Mouse (Mus musculus) liver, embryonic 14.5 days (tissue): ENCODE measurements around the gene Nebl. TPM values are rescaled to one million over a fixed set of nuclear protein-coding genes. Genes with fewer than 3 reads are reported as not detected.

Experiments used
- ATAC-seq: fragments of 200-750 bp; cut with Nextera tagmentation; 2 replicates; pipeline ENCODE4 v1.8.0; 2017; ENCODE audit warnings: moderate number of reproducible peaks, mild to moderate bottlenecking, moderate library complexity; ENCODE audit not compliant: insufficient read depth
- DNase-seq, 3 experiments: peaks; one replicate each; pipeline ENCODE4 v3.0.0-alpha.2; 2012 to 2013; ENCODE audit warnings: low read depth in 3 of 3, low spot score in 3 of 3
- H3K27ac ChIP-seq: fragments of 300-500 bp; sonication (generic); 2 replicates; pipeline ENCODE4 v1.5.1; 2014; ENCODE audit warnings: moderate library complexity, mild to moderate bottlenecking, control low read depth, inconsistent platforms
- H3K27me3 ChIP-seq: fragments of 300-500 bp; sonication (generic); 2 replicates; pipeline ENCODE4 v1.6.1; 2014; ENCODE audit warnings: mild to moderate bottlenecking, low read length, moderate library complexity; ENCODE audit not compliant: control insufficient read depth, insufficient read depth
- H3K36me3 ChIP-seq: fragments of 300-500 bp; sonication (generic); replicated peaks from 2 replicates; pipeline ENCODE4 v1.6.1; 2014; ENCODE audit warnings: low read depth; ENCODE audit not compliant: control insufficient read depth, insufficient read depth
- H3K4me1 ChIP-seq, 2 experiments: fragments of 200-500 bp in 1 of 2; fragments of 300-500 bp in 1 of 2; sonication (generic) in 1 of 2; replicated peaks; 2 replicates each; pipeline ENCODE4 v1.6.1; 2012 to 2014; ENCODE audit warnings: antibody characterized with exemption in 1 of 2, inconsistent platforms in 1 of 2, low read length in 1 of 2; ENCODE audit not compliant: control insufficient read depth in 2 of 2, insufficient read depth in 2 of 2
- H3K4me2 ChIP-seq: fragments of 300-500 bp; sonication (generic); 2 replicates; pipeline ENCODE4 v1.6.1; 2014; ENCODE audit warnings: low read depth, mild to moderate bottlenecking, control low read depth, moderate library complexity
- H3K4me3 ChIP-seq, 2 experiments: fragments of 200-500 bp in 1 of 2; fragments of 300-500 bp in 1 of 2; sonication (generic) in 1 of 2; 2 replicates each; pipeline ENCODE4 v1.5.1; 2012 to 2014; ENCODE audit warnings: low read depth in 2 of 2, low read length in 2 of 2, mild to moderate bottlenecking in 2 of 2, control low read depth in 1 of 2, inconsistent platforms in 1 of 2, moderate library complexity in 1 of 2; ENCODE audit not compliant: insufficient read depth in 1 of 2
- H3K9ac ChIP-seq: fragments of 300-500 bp; sonication (generic); replicated peaks from 2 replicates; pipeline ENCODE4 v1.6.1; 2014; ENCODE audit warnings: mild to moderate bottlenecking, control low read depth, moderate library complexity
- H3K9me3 ChIP-seq: fragments of 300-500 bp; sonication (generic); 2 replicates; pipeline ENCODE4 v1.6.1; 2016; ENCODE audit warnings: low read length, mixed read lengths; ENCODE audit not compliant: control insufficient read depth
- CTCF ChIP-seq: IDR thresholded peaks from 2 replicates; pipeline ENCODE4 v1.5.1; 2016; ENCODE audit warnings: antibody characterized with exemption, low read depth, control low read depth
- EP300 ChIP-seq: IDR thresholded peaks from 2 replicates; pipeline ENCODE4 v1.6.1; 2016; ENCODE audit warnings: antibody characterized with exemption, low read depth
- WGBS: fragments of 180-500 bp; shearing (Covaris S2); extraction: QIAGEN DNeasy Blood & Tissue Kit; methylation state at CpG from one replicate; pipeline ENCODE4 v1.1.7; 2014; ENCODE audit not compliant: insufficient replicate concordance; 5-methylcytosine and 5-hydroxymethylcytosine counted together
- polyA plus RNA-seq, 2 experiments: library from polyadenylated mRNA; depleted of rRNA in 1 of 2; stranded (reverse) in 1 of 2; unstranded in 1 of 2; fragments of >200 nt; fragmentation: Nextera tagmentation in 1 of 2; extraction: Ambion mirVana in 1 of 2; gene quantifications; 2 replicates each; pipeline versions ENCODE4 v1.2.1 to v1.2.3; 2012 to 2014

Nebl gene
- polyA plus RNA-seq, 2 experiments, result 0.21 to 0.22 TPM

DNA sequence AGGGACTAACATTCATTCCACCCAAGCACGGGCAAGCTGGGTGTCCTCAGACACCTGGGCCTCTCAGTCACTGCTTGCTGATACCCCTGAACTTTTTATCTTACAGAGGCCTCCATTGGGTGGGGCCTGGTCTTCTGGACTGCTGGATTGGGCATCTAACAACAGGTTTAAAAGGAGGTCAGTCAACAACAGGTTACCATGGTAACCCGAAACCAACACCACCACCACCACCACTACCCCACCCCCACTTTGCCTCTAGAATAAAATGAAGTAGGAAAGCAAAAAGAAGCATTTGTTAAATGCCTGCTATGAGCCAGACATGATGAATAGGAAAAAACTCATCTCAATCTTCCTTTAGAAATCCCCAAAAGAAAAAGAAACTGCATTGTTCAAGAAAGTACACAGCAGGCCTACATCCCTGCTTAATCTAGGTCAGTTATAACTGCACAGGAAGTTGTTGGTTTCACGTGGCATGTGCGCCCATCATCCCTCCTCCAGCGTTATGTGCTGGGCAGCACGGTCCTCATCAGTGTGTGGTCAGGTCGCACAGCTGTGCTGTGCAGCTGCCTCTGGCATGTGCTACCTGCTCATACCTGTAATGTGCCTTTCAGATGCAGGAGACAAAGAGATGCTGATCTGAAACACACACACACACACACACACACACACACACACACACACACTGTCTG, 28.6 kb downstream of the Nebl start:
- Histone ChIP-seq H3K4me3 (no peak overlapping the region), H3K36me3 (no peaks in the 10 kb centered on the region), H3K4me2 (no peak overlapping the region), H3K9me3 (no peaks in the 10 kb centered on the region), H3K27ac (no peak overlapping the region), H3K4me1 (no peaks in the 10 kb centered on the region), H3K9ac (no peak overlapping the region), H3K27me3 (no peaks in the 10 kb centered on the region)
- no peak for ATAC-seq
- no peak for DNase-seq
- WGBS, result 40% methylated on average over 7 of the region's 7 CpGs
- TF ChIP-seq EP300 (no peak), CTCF (no peak)

DNA sequence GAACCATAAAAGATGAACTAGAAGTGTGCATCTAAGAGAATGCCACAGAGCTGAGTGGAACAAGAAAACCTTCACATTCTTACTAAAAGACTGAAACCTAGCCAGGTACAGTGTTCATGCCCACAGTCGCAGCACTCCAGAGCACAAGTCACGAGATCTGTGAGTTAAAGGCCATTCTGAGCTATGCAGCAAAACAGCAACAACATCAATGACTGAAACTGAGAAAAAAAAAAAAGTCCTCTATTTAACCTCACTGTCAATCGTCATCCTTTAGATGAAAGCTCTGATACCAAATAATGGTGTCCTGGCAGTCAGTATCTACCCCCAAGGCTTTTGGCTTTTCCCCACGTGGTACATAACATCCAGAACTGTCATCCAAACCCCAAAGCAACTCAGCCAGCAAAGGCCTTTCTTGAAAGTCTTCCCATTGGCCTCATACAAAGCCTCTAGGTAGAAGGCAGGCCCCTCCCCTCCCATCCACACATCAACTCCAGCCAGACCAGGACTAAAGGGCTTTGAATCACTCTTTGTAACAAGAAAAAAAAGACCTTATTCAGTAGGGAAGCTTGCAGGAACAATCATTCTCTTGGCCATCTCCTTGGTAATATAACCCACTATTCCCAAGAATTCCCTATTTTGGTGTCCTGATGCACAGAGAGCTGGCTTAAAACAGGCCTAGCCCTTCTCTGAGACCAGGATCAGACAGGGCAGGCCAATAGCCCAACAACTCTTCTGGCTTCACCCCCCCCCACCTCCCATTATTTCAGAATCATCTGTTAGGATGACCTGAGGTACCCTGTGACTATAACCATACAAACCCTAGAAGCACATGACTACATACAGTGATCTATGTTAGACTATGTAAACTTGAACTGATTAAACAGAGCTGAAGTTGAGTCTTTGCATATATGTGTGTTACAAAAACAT, 32.8 kb downstream of the Nebl start:
- no peak for ATAC-seq

DNA sequence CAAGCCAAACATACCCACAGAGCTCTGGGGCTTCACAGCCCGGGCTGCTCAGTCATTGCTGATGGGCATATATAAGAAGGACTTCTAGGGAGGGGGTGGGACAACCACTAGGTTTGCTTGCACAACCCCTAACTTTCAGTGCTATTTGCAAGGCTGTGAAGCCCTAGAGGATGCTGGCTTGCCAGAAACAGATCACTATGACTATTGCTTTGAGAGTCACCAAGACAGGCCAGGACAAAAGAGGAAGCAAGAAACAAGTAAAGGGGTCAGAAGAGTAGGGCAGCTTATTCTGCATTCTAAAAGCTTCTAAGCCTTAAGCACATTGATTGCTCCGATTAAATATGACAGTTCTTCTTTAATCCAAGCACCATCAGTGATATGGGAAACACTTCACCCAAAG, 38.3 kb downstream of the Nebl start:
- no peaks in the 10 kb centered on the region for H3K9me3 ChIP-seq
- ATAC-seq (no peak), DNase-seq (no peak)
- no peak overlapping the region for H3K27ac ChIP-seq
- H3K4me1 ChIP-seq, result no peaks in the 10 kb centered on the region
- TF ChIP-seq EP300 (no peak), CTCF (no peak)
- no peaks in the 10 kb centered on the region for H3K36me3 ChIP-seq
- no peak overlapping the region for H3K9ac ChIP-seq
- H3K4me2 ChIP-seq, result no peak overlapping the region
- WGBS, result 51% methylated on average over 2 of the region's 2 CpGs
- H3K4me3 ChIP-seq, result no peak overlapping the region
- no peaks in the 10 kb centered on the region for H3K27me3 ChIP-seq

More for the DNA sequence above, 32.8 kb downstream of the Nebl start:
- no peak for DNase-seq
- Histone ChIP-seq H3K27me3 (no peaks in the 10 kb centered on the region), H3K4me3 (no peak overlapping the region), H3K9ac (no peak overlapping the region), H3K4me2 (no peak overlapping the region), H3K4me1 (no peaks in the 10 kb centered on the region), H3K9me3 (no peaks in the 10 kb centered on the region), H3K27ac (no peak overlapping the region), H3K36me3 (no peaks in the 10 kb centered on the region)
- no peak for TF ChIP-seq EP300
- TF ChIP-seq CTCF, result no peak
- 44% methylated on average over 4 of the region's 4 CpGs for WGBS

DNA sequence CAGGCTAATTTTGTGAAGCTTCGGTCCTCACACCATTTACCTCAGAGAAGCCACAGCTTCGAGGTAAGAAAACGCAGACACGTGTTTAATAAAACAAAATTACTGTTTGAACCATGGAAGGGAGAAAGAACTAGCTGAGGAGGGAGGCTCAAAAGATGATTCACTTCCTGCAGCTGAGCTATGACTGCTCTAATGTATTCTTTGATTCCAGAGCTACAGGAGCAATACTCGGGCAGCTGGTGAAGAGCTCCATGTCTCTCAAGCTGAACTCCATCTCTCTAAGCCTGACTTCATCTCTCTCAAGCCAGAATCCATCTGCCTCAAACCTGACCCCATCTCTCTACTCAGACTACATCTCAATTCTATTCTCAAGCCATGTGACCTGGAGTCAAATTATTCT, 41.0 kb downstream of the Nebl start:
- no peak overlapping the region for H3K9ac ChIP-seq
- H3K4me3 ChIP-seq, result no peak overlapping the region
- no peaks in the 10 kb centered on the region for H3K27me3 ChIP-seq
- WGBS, result 61% methylated on average over 5 of the region's 5 CpGs
- no peak overlapping the region for H3K27ac ChIP-seq
- ATAC-seq, result no peak
- H3K4me1 ChIP-seq, result no peaks in the 10 kb centered on the region
- no peaks in the 10 kb centered on the region for H3K36me3 ChIP-seq
- TF ChIP-seq CTCF, result no peak
- TF ChIP-seq EP300, result no peak
- no peak overlapping the region for H3K4me2 ChIP-seq
- no peaks in the 10 kb centered on the region for H3K9me3 ChIP-seq
- no peak for DNase-seq

DNA sequence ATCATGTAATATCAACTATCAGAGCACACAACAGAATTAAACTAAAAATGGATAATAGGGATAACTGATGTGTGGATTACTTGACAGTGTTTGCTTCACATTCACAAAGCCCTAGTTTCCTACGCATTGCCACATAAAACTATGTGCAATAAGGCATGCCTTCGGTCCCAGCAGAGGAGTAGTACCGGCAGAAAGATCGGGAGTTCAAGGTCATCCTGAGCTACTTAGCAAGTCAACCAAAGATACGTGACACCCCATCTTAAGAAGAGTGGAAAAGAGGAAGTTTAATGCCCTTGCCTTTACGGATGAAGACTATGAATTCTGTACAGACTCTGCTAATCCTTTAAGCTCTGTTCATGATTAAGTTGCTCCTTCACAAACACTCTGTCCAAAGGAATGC, 44.1 kb downstream of the Nebl start:
- Histone ChIP-seq H3K9me3 (no peaks in the 10 kb centered on the region), H3K4me3 (no peak overlapping the region), H3K36me3 (no peaks in the 10 kb centered on the region), H3K27ac (no peak overlapping the region), H3K27me3 (no peaks in the 10 kb centered on the region), H3K9ac (no peak overlapping the region), H3K4me1 (no peaks in the 10 kb centered on the region), H3K4me2 (no peak overlapping the region)
- 66% methylated on average over 6 of the region's 6 CpGs for WGBS
- DNase-seq, result no peak
- TF ChIP-seq EP300 (no peak), CTCF (no peak)
- ATAC-seq, result no peak
